Mouse (Mus musculus): Measurements from ENCODE around the gene Cldn14.
"Not testable (repeated sequence)": the region's sequence is repeated elsewhere in the genome, so short reads cannot be mapped to it uniquely, and the experiment has no call there.

Cldn14 gene

DNA sequence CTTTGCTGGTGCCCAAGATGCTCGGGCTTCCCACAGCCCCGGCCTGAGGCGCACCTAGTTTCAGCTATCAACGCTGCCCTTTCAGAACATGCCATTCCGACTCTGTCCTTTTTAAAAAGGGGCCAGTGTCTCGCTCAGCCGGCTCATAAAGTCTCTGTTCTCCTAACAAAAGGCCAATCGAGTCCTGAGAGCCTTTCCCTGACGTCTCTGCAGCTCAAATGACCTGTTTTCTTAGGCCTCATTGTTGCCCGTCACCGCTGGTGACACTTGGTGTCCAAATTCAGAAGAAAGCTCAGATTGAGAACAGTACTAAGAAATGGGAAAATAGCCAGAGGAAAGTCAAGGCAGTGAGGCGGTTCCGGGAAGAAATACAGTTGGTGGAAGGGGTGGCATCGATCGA, at the start of gene Cldn14:
Gene Cldn14, minus strand, starts transcription at position 101 of the 400 bp plus-strand sequence.
- no peak for DNase-seq (ENCODE audit: low spot score)

DNA sequence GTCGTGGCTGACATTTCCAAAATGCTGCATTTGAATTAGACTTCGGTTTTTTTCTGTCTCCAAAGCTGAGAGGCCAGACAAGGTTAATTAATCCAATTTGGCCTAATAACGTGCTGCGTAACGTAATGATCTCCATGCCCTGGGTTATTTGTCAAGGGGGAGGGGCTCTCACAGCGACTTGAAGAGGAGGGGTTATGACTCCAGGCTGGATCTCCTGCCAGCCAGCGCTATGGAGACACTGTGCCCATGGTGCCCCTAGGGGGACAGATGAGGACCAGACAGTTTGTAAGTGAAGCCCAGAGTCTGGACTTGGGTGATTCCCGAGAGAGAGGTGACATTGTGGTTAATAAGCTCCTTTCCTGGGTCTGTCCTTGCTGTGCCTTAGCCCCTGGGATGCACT, 46.9 kb upstream of the Cldn14 start:
- no peak for DNase-seq (ENCODE audit: low spot score)

DNA sequence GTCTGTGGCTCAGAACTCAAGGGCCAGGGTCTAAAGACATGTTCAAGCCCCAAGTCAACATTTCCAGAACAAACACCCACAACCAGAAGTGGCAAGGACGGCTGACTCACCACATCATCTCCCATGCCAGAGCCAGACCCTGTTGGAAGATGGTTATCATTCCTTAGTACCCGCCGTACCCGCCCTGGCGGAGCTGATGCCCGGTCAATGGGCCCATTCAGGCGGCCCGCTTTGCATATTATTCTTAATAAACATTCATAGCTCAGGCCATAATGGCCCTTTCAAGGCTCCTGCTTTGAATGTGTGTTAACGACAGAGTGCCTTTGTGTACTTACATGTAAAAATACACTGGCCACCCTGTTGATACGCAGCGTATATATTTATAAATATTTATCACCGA, 46.5 kb upstream of the Cldn14 start:
- DNase-seq (ENCODE audit: low spot score) = no peak

DNA sequence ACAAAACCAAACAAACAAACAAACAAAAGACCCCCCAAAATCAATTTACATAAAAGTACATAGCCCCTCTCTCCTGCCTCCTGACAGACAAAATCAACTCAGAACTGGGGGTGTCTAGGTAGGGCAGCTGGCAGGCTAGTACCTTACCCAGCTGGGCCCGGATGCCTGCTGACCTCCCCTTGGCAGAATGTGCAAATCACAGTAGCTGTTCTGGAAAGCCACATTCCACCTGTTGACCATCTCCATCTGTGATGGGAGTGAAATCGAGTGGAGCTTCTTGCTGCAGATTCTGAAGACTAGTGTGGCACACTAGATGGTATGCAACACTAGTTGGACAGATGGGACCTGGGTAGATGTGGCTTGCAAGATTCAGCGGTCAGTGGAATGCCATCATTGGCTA, 41.7 kb upstream of the Cldn14 start:
- DNase-seq (ENCODE audit: low spot score) = no peak

DNA sequence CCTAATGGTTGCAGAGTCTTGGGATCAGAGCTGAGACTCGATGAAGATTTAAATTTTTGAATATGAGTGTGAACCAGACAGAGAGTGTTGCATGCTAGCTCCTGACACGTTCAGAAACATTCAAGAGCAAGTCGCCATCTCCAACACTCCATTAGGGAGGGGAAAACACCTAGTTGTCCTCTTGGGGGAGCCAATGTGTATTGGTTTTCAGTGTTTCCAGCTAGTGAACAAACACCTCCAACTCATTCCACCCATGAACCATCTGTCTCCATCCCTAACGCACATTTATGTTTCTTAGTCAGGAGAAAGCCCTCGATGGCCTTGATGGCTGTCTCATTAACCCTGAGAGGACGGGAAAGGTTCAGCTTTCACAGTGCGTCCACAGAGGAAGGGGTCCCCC, 36.4 kb upstream of the Cldn14 start:
- DNase-seq (ENCODE audit: low spot score) = no peak

DNA sequence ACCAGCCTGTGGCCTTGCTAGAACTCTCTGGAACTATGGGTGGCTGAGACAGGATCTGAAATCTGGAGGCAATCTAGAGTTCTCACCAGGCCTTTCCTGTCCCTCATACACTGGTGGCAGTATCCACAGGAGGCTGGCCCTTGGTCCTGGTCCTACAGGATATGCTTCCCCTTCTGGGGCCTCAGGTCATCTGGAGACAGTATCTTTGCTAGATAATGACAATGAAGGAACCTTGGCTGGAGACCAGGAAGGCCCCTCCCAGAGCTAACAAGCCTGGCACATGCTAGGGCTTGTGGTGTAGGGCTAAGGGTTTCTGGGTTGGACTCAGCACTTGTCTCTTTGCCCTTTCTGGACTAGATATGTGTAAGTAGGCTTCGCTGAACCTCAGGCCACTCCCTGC, 35.2 kb upstream of the Cldn14 start:
- peak; percentile 12 for DNase-seq (ENCODE audit: low spot score)

DNA sequence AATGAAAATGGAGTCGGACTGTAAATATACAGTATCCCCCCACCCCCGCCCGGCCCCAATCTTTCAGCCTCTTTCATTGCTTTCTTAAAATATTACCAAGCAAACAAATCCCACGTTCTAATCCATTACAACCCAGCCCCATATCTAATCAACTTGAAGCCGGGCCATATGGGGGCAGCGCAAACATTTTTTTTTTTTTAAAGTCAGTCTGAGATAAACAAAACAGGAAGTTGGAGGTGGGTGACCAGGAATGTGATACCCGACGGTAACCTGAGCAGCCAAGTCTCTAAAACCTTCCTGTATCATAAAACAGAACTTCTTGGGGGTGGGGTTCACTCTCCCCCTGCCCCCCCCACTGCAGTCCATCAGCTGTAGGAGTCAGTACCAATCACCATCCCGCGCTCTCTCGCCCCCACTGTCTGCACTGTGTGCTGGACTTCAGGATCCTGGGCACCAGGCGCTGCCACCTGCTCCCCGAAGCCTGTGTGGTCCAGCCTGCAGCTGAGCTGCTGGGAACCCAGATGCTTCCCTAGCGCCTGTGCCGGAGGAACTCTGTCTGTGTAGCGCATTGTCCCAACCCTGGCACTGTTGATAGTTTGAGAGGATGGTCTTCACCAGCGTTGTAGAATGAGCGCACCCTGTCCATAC, 32.6 kb upstream of the Cldn14 start:
- no peak for DNase-seq (ENCODE audit: low spot score)

DNA sequence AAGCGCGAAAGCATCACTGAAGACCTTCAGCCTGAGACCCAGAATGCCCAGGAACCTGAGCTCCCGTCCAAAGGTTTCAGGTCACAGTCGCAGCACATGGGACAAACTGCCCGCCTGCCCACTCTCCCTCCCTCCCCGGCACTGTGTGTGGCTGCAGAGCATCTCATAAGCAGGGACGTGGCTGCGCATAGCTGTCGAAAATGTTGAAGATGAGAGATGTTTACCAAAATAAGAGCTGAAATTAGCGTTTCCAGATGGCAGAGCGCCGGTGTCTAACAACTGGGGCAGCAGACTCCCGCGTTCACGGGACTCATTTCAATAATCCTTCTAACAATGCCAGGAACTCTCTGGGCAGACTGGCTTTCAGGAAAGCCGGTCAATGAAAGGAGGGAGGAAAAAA, 31.8 kb upstream of the Cldn14 start:
- no peak for DNase-seq (ENCODE audit: low spot score)

DNA sequence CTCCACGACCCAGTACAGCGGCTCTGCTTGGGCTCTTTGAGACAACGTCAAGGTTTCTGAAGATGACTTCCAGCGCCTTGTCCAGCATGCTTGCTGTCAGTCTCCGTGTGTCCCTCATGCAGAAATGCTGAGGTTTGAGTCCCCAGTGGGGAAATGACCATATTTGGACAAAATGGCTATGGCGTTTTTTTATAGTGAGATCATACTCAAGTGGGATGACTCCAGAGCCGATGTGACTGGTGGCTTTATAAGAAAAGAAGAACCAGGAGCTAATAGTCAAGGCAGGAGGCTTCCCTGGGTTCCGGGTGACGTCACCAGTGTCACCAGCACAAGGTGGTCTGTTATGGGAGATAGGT, 30.3 kb upstream of the Cldn14 start:
- no peak for DNase-seq (ENCODE audit: low spot score)

DNA sequence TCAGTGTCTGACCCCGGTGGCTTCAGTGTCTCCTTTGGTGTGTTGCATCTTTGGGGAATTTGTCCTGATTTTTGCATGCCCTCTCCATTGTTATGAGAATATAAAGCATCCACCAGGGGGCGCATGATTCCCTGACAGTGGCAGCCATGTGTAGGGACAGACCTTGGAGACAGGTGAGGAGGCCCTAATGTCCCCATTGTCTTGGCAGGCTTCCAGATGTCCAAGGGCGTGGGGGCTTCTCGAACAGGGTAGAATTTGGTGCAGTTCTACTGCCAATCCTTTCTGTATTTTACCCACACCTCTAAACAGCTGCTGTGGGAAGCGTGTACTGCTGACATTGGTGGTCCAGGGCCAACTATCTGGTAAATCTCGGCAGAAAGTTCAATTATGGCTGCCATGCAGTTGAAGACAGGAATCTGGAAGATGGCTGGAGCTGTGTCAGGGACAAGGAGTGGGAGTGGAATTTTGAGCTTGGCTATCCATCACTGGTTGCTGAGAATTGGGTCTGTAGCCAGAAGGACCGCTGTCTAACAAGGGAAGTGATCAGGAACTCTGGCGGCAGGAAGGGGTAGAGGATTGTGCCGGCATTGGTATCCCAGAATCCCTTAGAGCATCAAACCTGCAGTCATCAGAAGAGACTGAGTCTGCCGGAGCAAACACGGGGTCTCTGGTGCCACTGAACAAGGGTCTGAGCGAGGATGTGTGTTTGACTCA, 29.8 kb upstream of the Cldn14 start:
- peak; percentile 60 for DNase-seq (ENCODE audit: low spot score)

DNA sequence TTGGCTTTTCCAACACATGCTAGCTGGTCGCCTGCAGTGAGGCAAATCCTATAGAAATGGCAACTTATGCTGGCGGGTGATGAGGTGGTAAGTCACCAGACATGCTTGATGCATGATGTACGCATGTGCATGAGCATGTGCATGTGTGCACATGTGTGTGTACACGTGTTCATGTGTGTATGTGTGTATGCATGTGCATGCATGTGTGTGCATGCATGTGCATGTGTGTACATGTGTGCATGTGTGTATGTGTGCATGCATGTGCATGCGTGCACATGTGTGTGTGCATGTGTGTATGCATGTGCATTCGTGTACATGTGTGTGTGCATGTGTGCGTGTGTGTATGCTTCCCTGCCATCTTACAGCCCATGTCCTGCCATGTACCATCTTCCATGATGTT, 28.6 kb upstream of the Cldn14 start:
- no peak for DNase-seq (ENCODE audit: low spot score)

DNA sequence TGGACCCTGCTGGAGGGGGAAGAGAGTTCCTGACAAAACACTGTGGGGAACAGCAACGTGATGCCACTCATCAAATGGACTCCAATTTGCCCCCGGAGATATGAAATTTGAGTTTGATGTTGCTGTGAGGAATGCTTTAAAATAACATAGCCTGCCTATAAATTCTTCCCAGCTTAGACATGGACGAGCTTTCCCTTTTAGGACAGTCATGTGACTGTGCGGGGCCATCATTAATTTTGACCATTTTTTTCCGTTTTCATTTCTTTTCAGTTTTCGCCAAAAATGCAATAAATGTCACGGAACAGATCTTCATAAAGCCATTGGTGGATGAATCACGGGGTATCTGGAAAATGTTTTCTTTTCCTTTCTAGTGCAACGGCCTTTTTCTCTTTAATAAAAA, 25.5 kb upstream of the Cldn14 start:
- DNase-seq (ENCODE audit: low spot score) = no peak

DNA sequence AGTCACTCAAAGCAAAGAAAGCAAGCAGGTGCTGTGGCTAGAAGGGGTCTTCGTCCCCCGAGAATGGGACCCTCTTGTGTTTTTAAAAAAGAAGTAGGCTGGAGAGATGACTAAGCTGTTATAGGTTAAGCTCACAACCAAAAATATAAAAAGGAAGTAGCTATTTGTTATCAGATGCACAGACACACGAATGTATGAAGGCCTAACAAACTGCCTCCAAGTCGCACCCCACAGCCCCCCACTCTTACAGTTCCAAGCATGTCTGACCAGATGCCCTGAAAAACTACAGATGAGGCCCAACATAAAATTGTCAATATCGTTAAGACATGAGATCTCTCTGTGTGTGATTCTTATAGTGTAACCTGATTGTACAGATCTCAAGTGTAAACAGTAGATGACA, 23.6 kb upstream of the Cldn14 start:
- DNase-seq (ENCODE audit: low spot score) = no peak

DNA sequence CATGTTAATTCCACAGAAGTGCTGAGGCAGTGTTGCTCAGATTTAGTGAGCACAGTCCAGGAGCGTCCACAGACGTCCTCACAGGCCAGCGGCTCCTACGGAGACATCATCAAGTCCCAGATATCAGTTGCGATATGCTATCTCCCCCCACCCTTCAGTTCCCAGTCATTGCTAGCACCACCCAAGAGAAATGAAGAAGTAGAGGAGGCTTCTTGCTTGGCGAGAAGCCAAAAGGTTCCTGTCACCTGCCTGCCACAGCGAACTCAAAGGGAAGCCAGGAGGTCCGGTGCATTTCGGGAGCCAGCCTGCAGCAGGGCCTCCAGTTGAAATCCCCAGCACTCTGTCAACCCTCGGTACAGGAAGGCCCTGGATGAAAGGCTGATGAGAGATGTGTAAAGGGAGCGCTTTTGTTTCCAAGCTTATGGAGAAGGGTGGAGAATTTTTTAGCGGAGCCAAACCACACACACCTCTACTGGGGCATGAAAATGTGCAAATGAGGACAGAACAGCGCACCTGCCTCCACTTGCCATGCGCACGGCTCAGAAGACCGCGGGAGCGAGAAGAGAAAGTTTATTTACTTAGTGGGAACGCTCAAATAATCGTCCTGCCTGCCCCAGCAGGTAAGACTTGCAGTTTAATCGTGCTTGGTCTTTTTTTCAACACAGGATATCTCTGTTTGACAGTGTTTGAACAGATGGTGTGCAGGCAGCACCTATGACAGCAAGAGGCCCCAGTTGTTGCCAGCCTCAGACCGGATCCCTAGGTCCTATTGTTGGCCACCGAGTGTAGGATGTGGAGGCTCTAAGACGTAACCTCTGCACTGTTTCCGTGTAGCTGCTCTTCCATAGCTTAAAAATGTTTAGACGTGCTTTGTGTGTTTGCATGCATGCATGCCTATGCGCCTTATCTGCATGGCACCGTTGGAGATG, 15.0 kb upstream of the Cldn14 start:
- DNase-seq (ENCODE audit: low spot score) = peak; percentile 18

DNA sequence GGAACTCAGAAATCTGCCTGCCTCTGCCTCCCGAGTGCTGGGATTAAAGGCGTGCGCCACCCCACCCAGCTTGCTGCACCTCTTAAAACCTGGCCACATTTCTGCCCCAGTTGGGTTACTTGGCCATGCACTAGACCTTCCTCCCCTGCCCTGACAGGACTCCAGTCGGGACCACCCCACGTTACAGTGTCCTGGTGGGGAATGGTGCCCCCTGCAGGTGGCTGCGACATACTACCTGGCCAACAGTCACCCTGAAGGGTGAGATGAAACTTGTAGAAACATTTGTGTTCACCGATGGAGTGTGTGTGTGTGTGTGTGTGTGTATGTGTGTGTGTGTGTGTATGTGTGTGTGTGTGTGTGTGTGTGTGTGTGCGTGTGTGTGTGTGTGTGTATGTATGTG, 11.1 kb upstream of the Cldn14 start:
- DNase-seq (ENCODE audit: low spot score) = not testable (repeated sequence)

DNA sequence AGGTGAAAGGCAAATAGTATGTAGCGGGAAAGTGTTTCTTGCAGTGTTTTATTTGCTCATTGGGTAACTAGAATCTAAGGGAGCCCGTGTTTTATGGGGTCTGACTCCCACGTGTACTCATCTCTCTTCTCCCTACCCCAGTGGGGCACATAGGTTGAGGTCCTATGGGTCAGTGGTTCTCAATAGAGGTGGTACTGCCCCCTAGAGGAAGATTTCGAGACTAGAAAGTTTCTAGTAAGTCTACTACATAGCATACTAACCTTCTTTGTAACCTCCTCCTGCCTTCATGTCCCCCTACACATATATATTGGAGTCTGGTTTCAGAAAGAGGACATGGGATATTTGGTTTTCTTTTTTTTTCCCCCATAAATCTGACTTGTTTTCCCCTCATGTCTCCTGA, 9.3 kb upstream of the Cldn14 start:
- no peak for DNase-seq (ENCODE audit: low spot score)

DNA sequence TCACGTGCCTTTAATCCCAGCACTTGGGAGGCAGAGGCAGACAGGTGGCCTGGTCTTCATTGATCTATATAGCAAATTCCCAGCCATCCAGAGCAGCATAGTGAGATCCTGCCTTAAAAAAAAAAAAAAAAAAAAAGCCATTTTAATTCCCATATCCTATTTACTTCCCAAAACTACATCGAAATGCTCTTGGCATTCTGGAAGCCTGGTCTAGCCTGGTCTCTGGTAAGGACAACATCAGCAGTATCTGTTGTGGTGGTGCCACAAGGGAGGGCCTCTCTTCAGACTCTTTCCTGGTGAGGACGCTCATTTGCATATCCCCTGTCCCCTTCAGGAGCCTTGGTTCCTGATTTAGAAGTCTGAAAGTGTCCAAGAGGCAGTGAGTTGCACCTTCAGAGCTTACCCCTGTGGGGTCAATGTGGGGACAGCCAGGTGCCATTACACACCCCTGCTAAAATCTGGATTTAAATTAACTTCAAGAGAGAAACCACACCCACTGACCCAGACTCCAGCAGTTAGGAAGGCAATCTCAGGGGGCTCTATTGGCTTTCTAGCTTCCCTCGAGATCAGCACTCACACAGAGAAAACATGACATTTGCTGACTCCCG, 6.0 kb upstream of the Cldn14 start:
- no peak for DNase-seq (ENCODE audit: low spot score)

DNA sequence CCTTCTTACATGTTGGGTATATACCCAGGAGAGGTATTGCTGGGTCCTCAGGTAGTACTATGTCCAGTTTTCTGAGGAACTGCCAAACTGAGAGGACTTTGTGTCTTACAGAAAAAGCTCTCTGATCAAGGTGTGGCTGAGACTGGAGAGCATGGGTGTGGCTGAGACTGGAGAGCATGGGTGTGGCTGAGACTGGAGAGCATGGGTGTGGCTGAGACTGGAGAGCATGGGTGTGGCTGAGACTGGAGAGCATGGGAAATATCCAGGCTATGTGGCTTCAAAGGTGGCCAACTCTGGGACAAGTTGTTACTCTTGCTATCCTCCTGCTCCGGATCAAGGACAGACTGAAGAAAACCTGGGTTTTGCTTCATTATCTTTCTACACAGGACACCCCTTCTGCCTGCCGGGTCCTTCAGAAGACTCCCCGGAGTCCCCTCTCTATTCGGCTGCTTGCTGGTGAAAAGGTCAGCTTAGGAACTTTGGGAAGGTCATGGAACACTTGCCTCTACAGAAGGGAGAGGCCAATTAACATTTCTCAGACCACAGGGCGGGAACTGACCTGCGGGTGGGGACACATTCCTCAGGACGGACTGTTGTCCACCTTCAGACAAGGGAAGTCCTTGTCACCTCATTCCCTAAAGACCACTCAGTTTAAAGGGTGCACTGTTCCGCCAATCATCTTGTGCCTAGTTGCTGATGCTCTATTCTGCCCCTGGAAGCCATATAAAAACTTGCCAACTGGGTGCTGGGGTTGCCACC, 4.9 kb upstream of the Cldn14 start:
- not testable (repeated sequence) for DNase-seq (ENCODE audit: low spot score)

DNA sequence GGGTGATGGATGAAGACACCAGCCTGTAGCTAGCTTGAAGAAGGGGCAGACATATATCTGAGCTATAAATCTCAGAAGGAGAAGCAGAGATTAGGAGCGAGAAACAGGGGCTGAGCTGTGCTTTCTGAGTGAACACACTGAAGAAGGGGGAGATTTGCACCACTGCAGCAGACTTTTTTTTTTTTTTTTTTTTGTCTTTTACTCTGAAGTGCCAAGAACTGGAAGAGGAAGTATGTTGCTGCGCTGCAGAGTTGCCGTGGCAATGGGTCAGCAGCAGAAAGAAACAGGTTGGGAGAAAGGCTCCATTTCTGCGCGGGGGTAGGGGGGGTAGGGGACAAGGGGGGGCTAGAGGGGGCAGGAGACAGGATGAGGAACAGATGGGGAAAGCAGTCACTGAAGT, 2.6 kb upstream of the Cldn14 start:
- DNase-seq (ENCODE audit: low spot score) = no peak

DNA sequence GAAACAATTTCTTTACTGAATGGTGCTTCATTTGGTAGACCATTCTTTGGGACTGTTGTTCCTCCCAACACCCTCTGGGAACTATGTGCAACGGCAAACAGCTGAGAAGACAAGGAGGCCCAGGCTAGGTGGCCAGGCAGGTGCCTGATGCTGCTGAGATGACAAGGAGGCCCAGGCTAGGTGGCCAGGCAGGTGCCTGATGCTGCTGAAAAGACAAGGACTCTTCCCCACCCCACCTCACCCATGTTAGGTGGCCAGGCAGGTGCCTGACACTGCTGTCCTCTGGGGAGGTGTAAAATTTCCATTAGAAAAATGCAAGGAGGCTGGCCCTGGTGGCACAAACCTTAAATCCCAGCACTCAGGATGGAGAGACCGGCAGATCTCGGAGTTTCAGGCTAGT, 2.0 kb upstream of the Cldn14 start:
- no peak for DNase-seq (ENCODE audit: low spot score)

DNA sequence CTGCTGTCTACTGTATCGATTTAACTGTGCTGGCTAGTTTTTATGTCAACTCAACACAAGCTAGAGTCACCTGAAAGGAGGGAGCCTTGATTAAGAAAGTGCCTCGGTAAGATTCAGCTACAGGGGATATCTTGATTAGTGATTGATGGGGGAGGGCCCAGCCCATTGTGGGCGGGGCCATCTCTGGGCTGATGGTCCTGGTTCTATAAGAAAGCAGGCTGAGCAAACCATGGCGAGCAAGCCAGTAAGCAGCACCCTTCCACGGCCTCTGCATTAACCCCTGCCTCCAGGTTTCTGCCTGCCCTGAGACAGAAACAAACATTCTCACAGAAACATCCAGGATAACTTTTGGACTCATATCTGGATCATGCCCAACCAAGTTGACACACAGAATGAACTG, 1.5 kb upstream of the Cldn14 start:
- no peak for DNase-seq (ENCODE audit: low spot score)

DNA sequence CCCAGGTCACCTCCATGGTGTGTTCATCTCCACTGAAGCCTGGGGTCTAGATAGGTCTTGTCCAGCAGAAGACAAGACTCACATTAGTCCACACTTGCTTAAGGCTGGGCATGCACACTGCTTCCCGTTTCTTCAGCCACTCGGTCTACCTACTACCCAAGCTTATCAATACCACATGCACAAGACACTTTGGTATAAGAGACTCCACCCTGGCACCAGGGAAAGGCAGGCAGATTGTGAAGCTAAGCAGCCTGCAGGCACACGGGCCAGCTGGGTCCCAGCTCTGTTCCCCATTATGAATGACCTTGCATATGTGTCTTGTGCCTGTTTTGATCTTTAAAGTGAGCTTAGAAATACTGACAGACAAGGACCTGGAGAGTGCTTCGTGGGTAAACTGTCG, 719 bp upstream of the Cldn14 start:
- DNase-seq (ENCODE audit: low spot score) = no peak
